Mouse (Mus musculus) olfactory bulb, adult 2 months (tissue): ENCODE measurements around the gene Aldoart2. TPM values are rescaled to one million over a fixed set of nuclear protein-coding genes. Genes with fewer than 3 reads are reported as not detected.

Source experiments
- H3K27ac ChIP-seq: fragments of 200-500 bp; 2 replicates; pipeline ENCODE4 v1.5.1; 2012; ENCODE audit warnings: low read depth, low read length; ENCODE audit not compliant: insufficient read depth
- H3K4me1 ChIP-seq: fragments of 200-500 bp; 2 replicates; pipeline ENCODE4 v1.6.1; 2012; ENCODE audit warnings: low read length; ENCODE audit not compliant: control insufficient read depth, insufficient read depth
- H3K4me3 ChIP-seq: fragments of 200-500 bp; 2 replicates; pipeline ENCODE4 v1.5.1; 2012; ENCODE audit warnings: mild to moderate bottlenecking, low read depth, low read length, moderate library complexity; ENCODE audit not compliant: insufficient read depth
- CTCF ChIP-seq: fragments of 200-500 bp; IDR thresholded peaks from 2 replicates; pipeline ENCODE4 v1.5.1; 2012; ENCODE audit warnings: low read depth, mild to moderate bottlenecking, low read length, moderate library complexity; ENCODE audit not compliant: insufficient read depth
- POLR2A ChIP-seq: fragments of 200-500 bp; IDR thresholded peaks from 2 replicates; pipeline ENCODE4 v1.6.1; 2012; ENCODE audit warnings: mild to moderate bottlenecking, low read depth, low read length, moderate library complexity; ENCODE audit not compliant: insufficient read depth
- WGBS: fragments of 180-500 bp; shearing (Covaris S2); methylation state at CpG from one replicate; pipeline ENCODE4 v1.1.7; 2018; 5-methylcytosine and 5-hydroxymethylcytosine counted together
- polyA plus RNA-seq: library from polyadenylated mRNA; stranded (reverse); fragments of >200 nt; gene quantifications from 2 replicates; pipeline ENCODE4 v1.2.4, GENCODE M21; 2012; ENCODE audit warnings: low replicate concordance; ENCODE audit not compliant: missing spikeins, insufficient read depth, insufficient read length

Aldoart2 gene
- polyA plus RNA-seq, 1 experiment, result not detected

- Histone ChIP-seq H3K27ac (no peak overlapping the region), H3K4me3 (no peak overlapping the region), H3K4me1 (peaks cover 5% of the 10 kb centered on the region; the same call in 1 of the 2 replicates)
- 93% methylated on average over 12 of the region's 12 CpGs for WGBS
- TF ChIP-seq POLR2A, result no peak
- TF ChIP-seq CTCF, result no peak
Observed at GRCm38 (mm10) chr12:55559184-55559855, 5.7 kb upstream of the Aldoart2 start.

DNA sequence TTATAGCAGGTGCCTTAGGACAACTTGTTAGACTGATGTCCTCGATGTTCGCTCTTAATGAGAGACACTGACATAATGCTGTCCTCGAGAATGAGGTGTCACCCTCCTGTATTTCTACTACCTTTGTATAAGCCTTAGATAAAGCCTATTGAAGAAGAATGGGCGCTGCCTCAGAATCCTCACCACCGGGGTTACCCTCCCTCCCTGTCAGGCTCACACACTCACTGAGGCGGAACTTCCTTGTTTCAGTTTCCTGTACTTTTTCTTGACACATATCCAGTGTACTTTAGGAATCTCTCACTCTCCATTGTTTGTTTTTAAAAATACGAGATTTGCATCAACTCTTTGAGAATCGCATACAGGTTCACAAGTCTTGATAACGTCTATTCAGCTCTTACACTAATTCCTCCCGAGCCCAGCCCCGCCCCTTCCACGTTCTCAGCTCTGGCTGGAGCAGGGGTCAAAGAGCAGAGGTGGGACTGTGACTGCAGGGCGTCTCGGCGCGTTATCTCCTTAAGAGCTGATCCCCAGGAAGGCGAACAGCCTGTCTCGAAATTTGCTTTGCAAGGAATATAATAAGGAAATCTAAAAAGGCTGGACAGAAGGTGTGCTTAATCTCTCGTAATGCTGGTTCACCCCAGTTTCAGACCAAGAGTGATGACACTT is 4.9 kb upstream of the Aldoart2 start:
- TF ChIP-seq CTCF (no peak), POLR2A (no peak)
- WGBS, result 14% methylated on average over 19 of the region's 19 CpGs
- H3K4me3 ChIP-seq, result no peak overlapping the region; the same call in 1 of the 2 replicates
- no peak overlapping the region for H3K27ac ChIP-seq
- H3K4me1 ChIP-seq, result peaks cover 5% of the 10 kb centered on the region; the same call in 1 of the 2 replicates

- WGBS, result 82% methylated on average over 3 of the region's 3 CpGs
- H3K4me1 ChIP-seq, result peaks cover 5% of the 10 kb centered on the region; the same call in 1 of the 2 replicates
- no peak overlapping the region for H3K27ac ChIP-seq
- H3K4me3 ChIP-seq, result no peak overlapping the region
- TF ChIP-seq POLR2A, result no peak
- no peak for TF ChIP-seq CTCF
Observed at GRCm38 (mm10) chr12:55563742-55564141, 1.3 kb upstream of the Aldoart2 start.

- no peak overlapping the region for H3K27ac ChIP-seq
- 88% methylated on average over 9 of the region's 9 CpGs for WGBS
- TF ChIP-seq CTCF (no peak), POLR2A (no peak)
- H3K4me1 ChIP-seq, result peaks cover 5% of the 10 kb centered on the region; the same call in 1 of the 2 replicates
- no peak overlapping the region for H3K4me3 ChIP-seq
Observed at GRCm38 (mm10) chr12:55564187-55564963, 664 bp upstream of the Aldoart2 start.

DNA sequence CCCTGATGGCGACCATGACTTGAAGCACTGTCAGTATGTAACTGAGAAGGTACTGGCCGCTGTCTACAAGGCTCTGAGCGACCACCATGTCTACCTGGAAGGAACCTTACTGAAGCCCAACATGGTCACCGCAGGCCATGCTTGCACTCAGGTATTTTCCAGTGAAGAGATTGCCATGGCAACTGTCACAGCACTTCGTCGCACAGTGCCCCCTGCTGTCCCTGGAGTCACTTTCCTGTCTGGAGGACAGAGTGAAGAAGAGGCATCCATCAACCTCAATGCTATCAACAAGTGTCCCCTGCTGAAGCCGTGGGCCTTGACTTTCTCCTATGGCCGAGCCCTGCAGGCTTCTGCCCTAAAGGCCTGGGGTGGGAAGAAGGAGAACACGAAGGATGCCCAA is 828 bp downstream of the Aldoart2 start:
- no peak overlapping the region for H3K4me3 ChIP-seq
- TF ChIP-seq POLR2A (no peak), CTCF (no peak)
- H3K4me1 ChIP-seq, result peaks cover 3% of the 10 kb centered on the region; the same call in 1 of the 2 replicates
- H3K27ac ChIP-seq, result no peak overlapping the region
- WGBS, result 81% methylated on average over 9 of the region's 9 CpGs

GRCm38 (mm10) chr12:55566837-55567236 is 1.8 kb downstream of the Aldoart2 start:
- 86% methylated on average over 5 of the region's 5 CpGs for WGBS
- peaks cover 3% of the 10 kb centered on the region; the same call in 1 of the 2 replicates for H3K4me1 ChIP-seq
- H3K27ac ChIP-seq, result no peak overlapping the region
- no peak for TF ChIP-seq CTCF
- TF ChIP-seq POLR2A, result no peak
- no peak overlapping the region for H3K4me3 ChIP-seq

GRCm38 (mm10) chr12:55568466-55568865 is 3.4 kb downstream of the Aldoart2 start:
- Histone ChIP-seq H3K27ac (no peak overlapping the region), H3K4me1 (peaks cover 2% of the 10 kb centered on the region; the same call in 1 of the 2 replicates), H3K4me3 (no peak overlapping the region)
- 91% methylated on average over 3 of the region's 3 CpGs for WGBS
- TF ChIP-seq POLR2A (no peak), CTCF (no peak)

GRCm38 (mm10) chr12:55569676-55570075 is 4.6 kb downstream of the Aldoart2 start:
- Histone ChIP-seq H3K4me3 (no peak overlapping the region), H3K27ac (no peak overlapping the region), H3K4me1 (no peaks in the 10 kb centered on the region)
- 80% methylated on average over 6 of the region's 6 CpGs for WGBS
- TF ChIP-seq POLR2A, result no peak
- TF ChIP-seq CTCF, result no peak
